Mouse (Mus musculus): ENCODE measurements around the gene Plxna1.

Plxna1 gene

DNA sequence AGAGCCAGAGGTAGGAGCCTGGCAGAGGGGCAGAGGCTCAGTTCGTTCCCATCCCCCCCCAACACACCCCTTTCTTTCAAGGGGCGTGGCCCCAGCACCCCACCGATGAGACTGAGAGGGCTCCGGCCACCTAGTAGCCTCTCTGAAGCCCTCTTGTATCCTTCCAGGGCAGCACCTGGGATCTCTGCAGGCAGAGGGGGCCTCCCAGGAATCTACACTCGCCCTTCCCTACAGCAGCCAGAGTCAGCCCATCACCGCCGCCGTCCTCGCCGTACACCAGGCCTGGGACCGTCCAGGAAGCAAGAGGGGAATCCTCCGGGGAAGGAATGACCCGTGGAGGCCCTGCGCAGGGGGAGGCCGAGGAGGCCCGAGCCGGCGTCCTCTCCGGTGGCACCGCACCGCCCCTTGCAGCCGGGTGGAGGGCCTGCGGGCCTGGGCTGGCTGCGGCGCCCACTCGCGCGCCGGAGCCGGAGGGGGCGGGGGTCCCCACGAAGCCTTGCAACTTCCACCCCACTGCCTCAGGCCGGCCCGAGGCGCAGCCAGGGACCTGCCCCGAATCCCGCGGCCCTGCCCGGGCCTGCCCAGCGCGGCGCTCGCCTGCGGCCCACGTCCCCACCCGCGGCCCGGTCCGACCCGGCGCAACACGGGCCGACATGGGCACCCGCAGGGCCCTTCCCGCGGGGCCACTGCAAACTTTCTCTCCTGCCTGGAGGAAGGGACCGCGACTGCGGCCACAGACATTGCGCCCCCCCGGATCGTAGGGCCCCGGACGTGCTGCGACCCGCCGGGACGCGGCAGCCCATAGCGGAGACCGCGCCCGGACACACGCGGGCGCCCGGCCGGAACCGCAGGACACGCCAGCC, 771 bp downstream of the Plxna1 start:
- in situ Hi-C loops (cut with MboI; ENCODE audit: low sequenced_read_pairs), result no loop called here

DNA sequence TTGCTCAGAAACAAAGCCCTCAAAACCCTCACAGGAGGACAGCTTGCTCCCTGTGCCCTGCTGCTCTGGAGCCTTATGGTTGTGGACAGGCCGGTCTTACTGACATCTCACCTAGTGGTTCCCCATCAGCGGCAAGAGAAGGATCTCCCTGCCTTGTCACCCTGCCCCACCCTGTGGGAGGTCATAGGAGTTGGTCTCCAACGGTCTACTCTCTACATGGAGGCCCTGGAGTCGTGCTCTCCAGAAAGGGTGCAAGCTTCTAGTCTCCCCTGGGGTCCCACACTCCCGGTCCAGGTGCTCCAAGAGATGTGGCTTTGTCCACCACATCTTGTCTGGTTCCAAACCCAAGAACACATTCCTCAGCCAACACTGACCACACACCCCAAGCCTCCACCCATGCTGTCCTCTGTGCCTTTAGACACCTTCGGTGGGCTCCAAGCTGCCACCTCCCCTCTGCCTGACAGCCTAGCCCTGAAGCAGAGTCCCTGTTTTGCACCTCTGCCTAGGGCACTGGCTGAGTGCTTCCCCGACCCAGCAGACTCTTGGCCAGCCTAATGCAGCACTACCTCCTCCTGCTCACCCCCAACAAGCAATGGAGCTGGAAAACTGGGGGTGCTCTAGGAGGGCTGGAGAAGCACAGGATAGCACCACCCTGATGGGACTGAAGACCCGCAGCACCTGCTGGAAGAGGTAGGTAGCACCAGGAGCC, 1.6 kb downstream of the Plxna1 start:
- in situ Hi-C loops (cut with MboI; ENCODE audit: low sequenced_read_pairs), result no loop called here

DNA sequence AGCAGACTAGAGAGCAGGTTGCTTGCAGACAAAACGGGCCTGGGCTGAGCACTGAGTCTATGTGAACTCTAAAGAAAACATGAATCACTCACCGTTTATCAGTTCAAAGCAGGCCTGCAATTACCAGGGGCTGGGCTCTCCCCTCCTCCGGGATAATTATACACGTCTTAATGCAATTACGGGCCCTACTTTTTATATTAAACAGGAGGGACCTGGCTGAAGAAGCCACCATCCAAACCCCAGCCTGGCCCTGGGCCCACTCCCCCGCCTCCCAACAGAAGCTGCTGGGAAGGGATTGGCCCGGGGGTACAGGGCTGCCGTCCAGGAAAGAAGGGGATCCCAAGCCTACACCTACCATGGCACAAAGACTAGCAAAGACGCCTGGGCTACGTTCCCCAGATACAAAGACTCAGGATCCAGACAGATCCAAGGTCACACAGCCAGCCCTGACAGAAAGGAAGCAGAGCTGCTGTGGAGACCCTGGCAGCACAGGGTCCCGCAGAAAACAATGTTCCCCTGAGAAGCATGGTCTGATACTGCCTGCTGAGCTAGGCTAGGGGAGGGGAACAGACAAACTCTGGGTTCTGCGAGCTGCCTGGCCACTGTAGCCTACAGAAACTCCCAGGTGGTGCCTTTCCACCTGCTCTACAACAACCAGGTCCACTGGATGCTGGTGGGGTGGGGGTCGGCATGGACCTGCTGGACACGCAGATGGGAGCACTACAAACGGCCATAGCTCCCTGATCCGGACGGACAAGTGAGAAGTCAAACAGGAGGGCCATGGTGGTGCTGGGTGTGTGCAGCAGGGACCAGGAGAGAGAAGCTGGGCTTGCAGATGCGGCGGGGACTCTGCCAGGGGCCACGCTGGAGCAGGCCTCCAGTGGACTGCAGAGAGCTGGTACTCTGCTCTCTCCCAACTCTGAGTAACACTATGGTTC, 2.4 kb downstream of the Plxna1 start:
- in situ Hi-C loops (cut with MboI; ENCODE audit: low sequenced_read_pairs), result no loop called here

DNA sequence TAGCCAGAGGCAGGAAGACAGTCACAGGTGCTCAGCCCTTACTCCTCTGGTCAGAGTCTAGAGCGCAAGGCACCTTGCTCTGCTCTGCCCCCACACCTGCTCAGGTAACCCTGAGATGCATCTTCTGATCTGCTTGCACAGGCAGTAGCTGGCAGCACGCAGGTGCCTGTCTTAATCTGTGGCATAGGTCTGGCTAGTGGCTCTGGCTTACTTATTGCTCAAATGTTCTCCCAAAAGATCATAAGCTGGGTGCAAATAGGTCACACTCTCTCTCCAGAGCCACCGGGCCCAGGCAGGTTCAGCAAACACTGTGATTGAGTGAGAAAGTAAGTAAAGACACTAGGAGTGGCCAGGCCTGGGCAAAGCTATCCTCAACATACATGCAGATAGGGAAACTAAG, 3.2 kb downstream of the Plxna1 start:
- in situ Hi-C loops (cut with MboI; ENCODE audit: low sequenced_read_pairs), result no loop called here

DNA sequence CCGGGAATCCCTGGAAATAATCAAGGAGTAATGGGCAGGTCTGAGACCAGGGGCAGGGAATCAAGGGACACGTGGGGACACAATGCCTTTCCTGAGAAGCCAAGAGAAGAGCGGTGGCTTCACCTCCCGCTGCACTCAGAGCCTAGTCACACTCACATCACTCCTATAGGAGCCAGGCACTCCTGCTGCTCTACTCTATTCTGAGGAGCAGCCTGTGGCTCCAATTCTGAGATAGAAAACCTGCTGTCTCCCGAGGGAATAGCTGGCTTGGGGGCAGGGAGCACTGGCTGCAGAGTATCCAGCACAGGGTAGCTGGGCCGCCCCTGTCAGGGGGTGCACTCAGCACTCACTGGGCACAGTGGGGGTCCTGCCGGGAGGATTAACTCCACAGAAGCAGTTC, 6.8 kb downstream of the Plxna1 start:
- in situ Hi-C loops (cut with MboI; ENCODE audit: low sequenced_read_pairs), result no loop called here

DNA sequence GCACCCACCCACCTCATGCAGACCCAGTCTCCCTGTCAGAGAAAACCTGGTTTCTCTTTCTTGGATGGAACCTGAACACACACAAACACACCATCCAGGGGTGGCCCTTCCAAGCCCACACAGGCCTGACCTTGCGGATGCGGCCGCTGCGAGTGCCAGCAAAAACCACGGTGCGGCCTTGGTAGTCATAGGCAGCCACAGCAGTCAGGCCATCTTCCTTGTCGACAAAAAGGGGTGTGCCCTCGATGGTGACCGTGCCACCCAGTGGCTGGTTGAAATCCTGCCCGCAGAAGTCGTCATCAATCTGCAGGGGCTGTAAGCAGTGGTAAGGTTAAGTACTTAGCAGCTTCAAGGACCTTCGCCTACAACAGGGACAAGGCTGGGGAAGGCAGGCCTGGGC, 7.7 kb downstream of the Plxna1 start:
- in situ Hi-C loops (cut with MboI; ENCODE audit: low sequenced_read_pairs), result no loop called here

DNA sequence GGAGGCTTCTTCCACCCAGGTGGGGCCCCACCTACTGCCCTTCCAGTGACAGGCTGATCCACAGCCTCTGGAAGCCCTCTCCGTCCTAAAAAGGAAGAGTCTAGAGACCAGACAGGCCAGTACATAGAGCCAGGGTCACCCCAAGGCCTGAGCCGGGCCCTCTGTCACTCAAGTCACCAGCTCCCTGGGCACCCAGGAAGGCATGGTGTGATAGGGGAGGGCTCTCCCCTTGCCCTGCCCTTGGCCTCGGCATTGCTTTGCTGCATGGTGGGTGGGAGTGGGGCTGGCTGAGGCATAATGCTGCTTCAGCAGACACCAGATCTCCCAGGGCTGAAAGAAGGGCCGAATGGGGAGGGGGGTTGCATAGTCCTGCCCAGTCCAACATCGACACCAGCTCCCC, 8.3 kb downstream of the Plxna1 start:
- in situ Hi-C loops (cut with MboI; ENCODE audit: low sequenced_read_pairs), result no loop called here

DNA sequence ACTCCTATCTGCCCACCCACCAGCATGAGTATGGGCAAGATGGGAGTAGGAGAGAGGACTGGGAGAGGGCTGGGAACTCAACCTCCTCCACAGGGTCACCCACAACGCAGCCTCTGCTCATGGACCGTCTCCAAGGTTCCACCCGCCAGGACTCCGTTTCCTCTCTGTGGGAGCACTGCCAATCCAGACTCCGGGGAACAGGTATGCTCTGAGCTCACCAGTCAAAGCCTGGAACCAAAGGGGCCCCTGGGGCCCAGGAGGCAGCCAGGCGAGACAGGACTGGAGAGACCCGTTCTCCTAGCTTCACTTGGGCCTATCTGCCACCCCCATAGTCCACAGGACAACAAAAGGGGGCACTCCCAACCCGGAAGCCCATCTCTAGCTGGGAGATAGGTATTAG, 9.3 kb downstream of the Plxna1 start:
- in situ Hi-C loops (cut with MboI; ENCODE audit: low sequenced_read_pairs), result no loop called here

DNA sequence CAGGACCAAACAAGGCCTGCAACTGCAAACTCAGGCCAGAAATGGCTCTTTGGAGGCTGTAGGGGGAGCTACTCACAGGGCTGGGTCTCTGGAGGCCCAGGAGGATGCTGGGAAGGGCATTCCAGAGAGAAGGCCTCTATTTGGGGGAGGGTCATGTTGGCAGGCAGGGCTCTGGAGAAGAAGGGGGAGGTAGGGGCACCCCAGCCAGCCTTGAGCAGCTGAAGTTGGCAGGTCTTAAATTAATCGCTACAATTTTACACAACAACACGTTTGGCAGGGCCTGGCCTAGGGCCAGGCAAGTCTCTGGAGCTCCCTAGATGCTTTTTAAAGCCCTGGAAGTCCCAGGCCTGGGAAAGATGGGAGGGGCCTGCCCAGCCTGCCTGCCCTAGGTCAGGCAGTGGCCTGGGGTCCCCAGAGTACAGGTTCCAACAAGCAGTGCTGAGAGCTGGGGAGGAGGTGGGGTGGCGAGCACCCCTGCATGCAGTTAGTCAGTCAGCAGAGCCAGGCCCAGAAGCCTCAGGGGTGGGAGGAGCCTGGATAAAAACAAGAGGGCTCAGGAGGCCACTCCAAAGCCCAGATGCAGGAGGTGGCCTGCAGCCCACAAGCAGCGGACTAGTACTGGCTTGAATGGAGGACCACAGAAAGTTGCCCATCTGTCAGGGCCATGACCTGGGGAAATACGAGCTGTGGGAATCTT, 10.8 kb downstream of the Plxna1 start:
- in situ Hi-C loops (cut with MboI; ENCODE audit: low sequenced_read_pairs), result no loop called here

DNA sequence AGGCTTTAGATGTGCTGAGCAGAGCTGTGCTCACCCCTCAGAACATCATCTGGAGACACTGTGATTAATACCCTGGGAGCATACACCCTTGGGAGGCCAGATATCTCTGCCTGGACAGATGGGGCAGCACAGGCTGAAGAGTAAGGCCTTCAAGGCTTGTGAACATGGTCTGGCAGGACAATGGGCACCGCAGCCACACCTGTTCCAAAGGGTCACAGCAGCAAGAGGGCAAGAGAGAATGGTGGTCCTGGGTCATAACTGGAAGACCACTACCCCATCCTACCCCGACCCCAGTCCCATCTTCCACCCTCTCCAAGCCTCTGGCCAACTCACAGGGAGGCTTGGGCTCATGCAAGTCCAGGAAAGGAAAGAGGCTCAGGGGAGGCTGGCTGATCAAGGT, 11.9 kb downstream of the Plxna1 start:
- in situ Hi-C loops (cut with MboI; ENCODE audit: low sequenced_read_pairs), result no loop called here

DNA sequence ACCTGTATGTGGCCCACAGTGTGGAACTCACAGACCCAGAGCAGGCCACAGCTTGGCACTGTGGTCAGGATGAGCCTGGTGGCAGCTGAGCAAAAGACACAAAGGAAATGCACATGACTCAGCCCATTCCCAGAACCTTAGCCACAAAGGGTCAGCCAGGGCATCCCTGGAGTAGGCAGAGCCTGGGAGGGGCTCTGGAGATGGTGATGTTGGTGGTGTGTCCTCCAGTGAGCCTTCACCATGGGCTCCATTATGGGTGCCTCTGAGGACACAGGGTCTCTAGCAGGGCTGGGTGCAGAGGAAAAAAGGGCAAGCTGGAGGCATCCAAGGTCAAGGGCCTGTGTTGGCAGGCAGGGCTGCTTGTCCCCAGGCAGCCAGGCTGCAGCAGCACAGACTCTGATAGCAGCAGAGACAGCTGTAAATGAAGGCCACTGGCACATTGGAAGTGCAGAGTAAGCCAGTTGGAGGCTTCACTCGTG, 12.3 kb downstream of the Plxna1 start:
- in situ Hi-C loops (cut with MboI; ENCODE audit: low sequenced_read_pairs), result no loop called here

DNA sequence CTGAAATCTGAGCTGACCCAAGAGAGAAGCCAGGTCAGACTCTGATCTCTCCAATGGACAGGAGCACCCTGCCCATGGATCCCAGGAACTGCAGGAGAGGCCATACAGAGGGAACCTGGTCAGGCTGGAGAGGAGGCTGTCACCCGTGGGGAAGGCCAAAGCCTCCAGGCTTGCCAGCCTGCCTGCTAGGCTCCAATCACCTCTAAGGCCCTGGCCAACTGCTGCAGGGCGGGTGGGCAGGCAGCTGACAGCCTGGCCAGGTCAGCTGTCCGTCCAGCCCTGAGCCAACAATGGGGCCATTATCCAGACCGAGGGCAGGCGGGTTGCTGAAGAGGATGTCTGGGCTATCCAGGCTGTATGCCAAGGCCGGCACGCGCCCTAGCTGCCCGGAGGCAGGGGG, 14.1 kb downstream of the Plxna1 start:
- in situ Hi-C loops (cut with MboI; ENCODE audit: low sequenced_read_pairs), result no loop called here

DNA sequence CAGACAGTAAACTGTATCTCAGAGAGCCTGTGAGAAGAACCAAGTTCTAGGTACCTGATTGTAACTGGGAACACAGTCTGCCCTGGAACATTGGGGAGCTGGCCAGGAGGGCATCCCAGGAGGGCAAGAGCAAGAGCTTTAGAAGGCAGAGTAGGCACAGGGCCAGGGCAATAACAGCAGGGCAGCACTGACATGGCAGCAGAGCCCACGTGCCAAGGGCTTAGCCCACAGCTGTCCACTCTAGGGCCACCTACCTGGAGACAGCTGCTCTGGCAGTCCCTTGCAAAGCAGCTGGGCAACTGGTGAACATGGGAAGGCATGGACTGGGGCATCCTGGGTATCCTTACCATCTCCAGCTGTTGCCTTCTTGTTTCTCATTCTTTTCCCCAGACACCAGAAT, 14.6 kb downstream of the Plxna1 start:
- in situ Hi-C loops (cut with MboI; ENCODE audit: low sequenced_read_pairs), result no loop called here

DNA sequence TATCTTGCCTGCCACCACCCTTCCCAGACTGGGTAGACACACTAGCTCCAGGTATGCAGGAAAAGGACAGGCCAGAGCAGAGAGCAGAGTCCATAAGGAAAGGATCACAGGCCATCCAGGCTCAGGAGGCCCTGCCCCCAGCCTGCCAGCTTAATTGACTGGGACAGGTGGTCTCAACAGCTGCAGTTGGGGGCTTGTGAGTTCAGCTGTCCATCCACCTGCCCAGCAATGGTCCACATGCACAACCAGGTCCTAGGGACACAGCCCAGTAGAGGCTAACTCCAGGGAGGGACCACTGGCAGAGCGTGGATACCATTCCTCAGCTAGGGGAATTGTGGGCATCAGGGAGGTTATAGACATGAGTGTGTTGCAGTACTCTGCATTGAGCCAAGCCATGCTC, 16.6 kb downstream of the Plxna1 start:
- in situ Hi-C loops (cut with MboI; ENCODE audit: low sequenced_read_pairs), result no loop called here

DNA sequence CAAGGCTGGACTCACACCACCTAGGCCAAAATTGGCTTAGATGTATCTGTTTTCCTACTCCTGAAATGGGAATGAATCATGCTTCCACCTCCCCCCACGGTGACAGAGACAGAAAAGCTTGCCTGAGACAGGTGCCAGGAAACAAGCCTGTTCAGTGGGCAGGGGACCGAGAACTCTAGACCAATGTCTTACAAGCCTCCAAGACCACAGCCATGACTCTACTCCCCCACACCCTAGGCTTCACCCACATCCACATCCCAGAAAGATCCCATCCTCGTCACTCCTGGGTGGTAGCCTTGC, 17.0 kb downstream of the Plxna1 start:
- in situ Hi-C loops (cut with MboI; ENCODE audit: low sequenced_read_pairs), result no loop called here

DNA sequence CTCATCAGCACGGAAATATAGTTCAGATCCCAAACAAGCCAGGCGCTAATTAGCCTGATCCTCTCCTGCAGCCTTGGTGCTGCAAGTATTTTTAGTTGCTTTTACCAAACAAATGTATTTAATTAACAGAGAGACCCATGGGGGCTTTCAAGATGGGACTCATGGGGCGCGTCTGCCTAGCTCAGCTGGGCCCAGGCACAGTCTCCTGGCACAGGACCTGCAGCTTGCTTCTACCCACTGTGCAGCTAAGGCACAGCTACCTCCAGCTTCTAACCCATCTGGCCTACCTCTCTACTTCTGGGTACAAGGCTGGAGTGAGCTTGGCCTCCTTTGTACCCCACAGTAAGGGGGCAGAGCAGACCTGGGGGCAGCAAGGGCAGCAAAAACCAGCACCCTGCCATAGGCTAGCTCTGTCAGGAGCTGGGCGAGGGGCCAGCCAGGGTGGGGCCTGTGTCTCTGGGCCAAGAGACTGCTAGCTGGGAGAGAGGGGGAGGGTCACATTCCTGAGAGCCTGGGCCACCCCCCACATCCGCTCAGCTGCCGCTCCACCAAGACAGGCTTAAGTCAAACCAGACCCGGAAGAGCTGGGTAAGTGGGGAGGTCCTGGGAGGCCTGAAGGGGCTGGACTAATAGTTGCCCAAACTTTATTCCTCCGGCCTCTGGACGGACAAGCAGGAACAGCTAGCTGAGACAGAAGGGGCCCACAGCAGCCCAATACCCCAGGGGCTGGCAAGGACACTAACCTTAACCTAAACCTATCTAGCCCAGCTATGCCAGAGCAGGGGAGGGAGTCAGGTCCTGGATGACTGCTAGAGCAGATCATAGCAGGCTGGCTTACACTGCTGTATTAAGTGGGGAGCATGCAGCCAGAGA, 17.6 kb downstream of the Plxna1 start:
- in situ Hi-C loops (cut with MboI; ENCODE audit: low sequenced_read_pairs), result no loop called here

DNA sequence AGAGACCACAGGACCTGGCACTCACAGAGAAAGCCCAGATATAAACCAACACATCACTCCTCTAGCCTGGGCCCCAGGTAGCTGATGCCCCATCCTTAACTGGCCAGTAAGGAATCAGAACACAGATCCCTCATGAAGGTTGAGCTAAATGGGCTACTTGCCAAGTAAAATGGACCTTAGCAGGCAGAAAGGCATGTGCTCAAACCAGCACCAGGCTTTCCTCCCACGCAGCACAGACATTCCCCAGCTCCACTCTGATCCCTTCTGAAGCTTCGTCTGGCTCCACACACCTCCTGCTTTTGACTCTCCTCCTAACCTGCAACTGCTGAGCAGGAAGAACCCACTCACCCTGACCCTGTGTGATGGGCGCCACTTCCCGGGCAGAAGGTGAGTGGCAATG, 20.4 kb downstream of the Plxna1 start:
- in situ Hi-C loops (cut with MboI; ENCODE audit: low sequenced_read_pairs), result no loop called here

DNA sequence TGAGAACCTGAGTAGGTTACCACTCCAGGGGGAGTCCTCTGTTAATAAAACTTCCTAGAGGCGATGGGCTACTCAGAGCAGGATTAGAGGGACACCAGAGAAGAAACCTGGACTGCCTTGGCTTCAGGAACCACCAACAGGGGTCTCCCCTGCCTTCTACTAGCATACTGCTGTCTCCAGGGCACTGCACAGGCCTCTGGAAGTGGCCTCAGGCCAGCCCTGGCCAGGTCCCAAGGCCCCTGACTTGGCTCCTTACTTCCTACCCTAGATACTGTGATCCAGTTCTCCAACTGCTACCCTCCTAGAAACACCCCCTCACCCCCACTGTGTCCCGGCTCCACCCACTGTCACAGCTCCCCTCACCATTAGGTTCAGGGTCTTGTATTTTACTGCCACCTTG, 23.0 kb downstream of the Plxna1 start:
- in situ Hi-C loops (cut with MboI; ENCODE audit: low sequenced_read_pairs), result no loop called here

DNA sequence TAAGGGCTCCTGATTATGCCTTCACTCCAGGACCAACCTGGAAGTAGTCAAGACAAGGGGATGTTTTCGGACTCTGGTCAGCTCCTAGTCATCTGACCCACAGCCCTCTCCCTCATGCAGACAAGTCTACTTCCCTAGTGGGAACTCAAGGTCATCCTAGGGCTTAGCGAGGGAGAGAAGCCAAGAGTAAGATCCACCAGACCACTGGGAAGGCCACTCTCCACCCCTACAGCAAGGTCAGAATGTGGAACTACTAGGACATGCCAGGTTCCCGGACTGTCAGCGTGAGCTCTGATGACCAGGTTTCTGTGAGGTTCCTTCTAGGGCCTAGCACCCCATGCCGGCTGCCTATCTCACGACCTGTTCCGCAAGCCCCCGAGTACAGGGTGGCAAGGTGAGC, 23.7 kb downstream of the Plxna1 start:
- in situ Hi-C loops (cut with MboI; ENCODE audit: low sequenced_read_pairs), result no loop called here

DNA sequence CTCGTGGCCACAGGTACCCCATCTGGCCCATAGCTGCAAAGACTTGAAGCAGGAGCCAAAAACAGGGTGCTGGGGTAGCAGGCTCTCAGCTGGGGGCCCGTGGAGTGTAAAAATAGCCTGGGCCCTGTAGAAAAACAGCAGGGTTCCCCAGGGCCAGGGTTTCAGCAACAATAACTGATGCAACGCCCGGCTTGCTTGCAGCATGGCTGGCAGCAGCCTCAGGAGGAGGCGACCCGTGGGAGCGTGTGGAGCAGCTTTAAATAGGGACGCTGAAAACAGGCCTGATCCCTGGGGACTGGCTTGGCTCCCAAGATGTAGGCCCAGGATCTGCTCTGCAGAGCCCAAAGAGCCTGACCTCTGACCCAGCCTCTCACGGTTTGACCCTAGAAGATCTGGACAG, 24.8 kb downstream of the Plxna1 start:
- in situ Hi-C loops (cut with MboI; ENCODE audit: low sequenced_read_pairs), result no loop called here
